Mouse (Mus musculus): ENCODE data around the gene Ccdc92b.

Ccdc92b gene

GRCm38 (mm10) chr11:74655941-74656340, 36.5 kb downstream of the Ccdc92b start:
- DNase-seq: no peak

- DNase-seq: no peak
These were observed 40.9 kb downstream of the Ccdc92b start for GRCm38 (mm10) chr11:74660336-74660735.

- DNase-seq: no peak
These were observed 42.2 kb downstream of the Ccdc92b start for GRCm38 (mm10) chr11:74661641-74662040.

GRCm38 (mm10) chr11:74662221-74662620, 42.8 kb downstream of the Ccdc92b start:
- DNase-seq: no peak

GRCm38 (mm10) chr11:74664279-74664678, 44.9 kb downstream of the Ccdc92b start:
- DNase-seq: no peak

GRCm38 (mm10) chr11:74664906-74665305, 45.5 kb downstream of the Ccdc92b start:
- no peak for DNase-seq

GRCm38 (mm10) chr11:74665631-74666283, 46.4 kb downstream of the Ccdc92b start:
- DNase-seq: no peak

GRCm38 (mm10) chr11:74666284-74666652, 46.9 kb downstream of the Ccdc92b start:
- DNase-seq: no peak

GRCm38 (mm10) chr11:74666776-74667581, 47.6 kb downstream of the Ccdc92b start:
- DNase-seq: no peak

GRCm38 (mm10) chr11:74667582-74668010, 48.2 kb downstream of the Ccdc92b start:
- DNase-seq: no peak

GRCm38 (mm10) chr11:74668466-74668865, 49.1 kb downstream of the Ccdc92b start:
- DNase-seq: no peak

GRCm38 (mm10) chr11:74668971-74669370, 49.6 kb downstream of the Ccdc92b start:
- DNase-seq: no peak

GRCm38 (mm10) chr11:74670151-74670550, 50.7 kb downstream of the Ccdc92b start:
- no peak for DNase-seq

GRCm38 (mm10) chr11:74671013-74671412, 51.6 kb downstream of the Ccdc92b start:
- DNase-seq: no peak

GRCm38 (mm10) chr11:74671839-74672238, 52.4 kb downstream of the Ccdc92b start:
- no peak for DNase-seq

GRCm38 (mm10) chr11:74672901-74673513, 53.6 kb downstream of the Ccdc92b start:
- DNase-seq: no peak

GRCm38 (mm10) chr11:74673561-74673960, 54.2 kb downstream of the Ccdc92b start:
- DNase-seq: no peak

- no peak for DNase-seq
These were observed 55.3 kb downstream of the Ccdc92b start for GRCm38 (mm10) chr11:74674713-74675112.

GRCm38 (mm10) chr11:74675156-74675555, 55.8 kb downstream of the Ccdc92b start:
- DNase-seq: no peak

All from cerebellum, adult 11 months (tissue).